Mouse (Mus musculus) heart, postnatal 36 days (tissue): ENCODE measurements around the gene Prkca. TPM values are rescaled to one million over a fixed set of nuclear protein-coding genes. Genes with fewer than 3 reads are reported as not detected.

Experiments used
- DNase-seq, 2 experiments: peaks; one replicate each; pipeline ENCODE4 v3.0.0; 2021 to 2022
- intact Hi-C: fragments of 180-260 bp; cut with DNase I; formaldehyde crosslinking; loops from one replicate; pipeline ENCODE4 v1.15.1; 2025
- microRNA-seq, 2 experiments: library from miRNA; unstranded; fragments of <30 nt; microRNA quantifications; one replicate each; pipeline ENCODE4 v1.2.0; 2021; ENCODE audit warnings: borderline number of aligned reads in 2 of 2
- total RNA-seq, 2 experiments: library from RNA; stranded (reverse); gene quantifications; 2 replicates each; pipeline ENCODE4 v1.2.3; 2021

The Prkca gene
- total RNA-seq, 2 experiments from 2014 or later, result 33.6 to 41.0 TPM

- DNase-seq, result no peak
- intact Hi-C loops, result no loop called here
Observed at GRCm38 (mm10) chr11:107929712-107930111, 414.0 kb downstream of the Prkca start.

GRCm38 (mm10) chr11:107919852-107920508 lies 423.7 kb downstream of the Prkca start:
- intact Hi-C loops, result no loop called here

GRCm38 (mm10) chr11:107917721-107918235 lies 425.9 kb downstream of the Prkca start:
- intact Hi-C loops, result no loop called here
- no peak for DNase-seq

More at GRCm38 (mm10) chr11:107919852-107920508, 423.7 kb downstream of the Prkca start:
- DNase-seq, result no peak

GRCm38 (mm10) chr11:107914634-107915226 lies 429.0 kb downstream of the Prkca start, which contains the start of gene Cacng5:
Cacng5 (minus strand) TSS chr11:107915055.
- intact Hi-C loops, result no loop called here
- DNase-seq, result no peak

- intact Hi-C loops, result no loop called here
- DNase-seq, result no peak
Observed at GRCm38 (mm10) chr11:107913317-107913716, 430.4 kb downstream of the Prkca start.

- no peak for DNase-seq
- intact Hi-C loops, result no loop called here
Observed at GRCm38 (mm10) chr11:107905364-107905763, 438.4 kb downstream of the Prkca start.

- peak; percentile 15 to 28 for DNase-seq
- intact Hi-C loops, result no loop called here
Observed at GRCm38 (mm10) chr11:107903966-107904605, 439.6 kb downstream of the Prkca start.

- DNase-seq, result no peak
- intact Hi-C loops, result no loop called here
Observed at GRCm38 (mm10) chr11:107900470-107900869, 443.3 kb downstream of the Prkca start.

- no peak for DNase-seq
- intact Hi-C loops, result no loop called here
Observed at GRCm38 (mm10) chr11:107898698-107899097, 445.0 kb downstream of the Prkca start.

- no peak for DNase-seq
- intact Hi-C loops, result no loop called here
Observed at GRCm38 (mm10) chr11:107895635-107896034, 448.1 kb downstream of the Prkca start.

GRCm38 (mm10) chr11:107891377-107891776 lies 452.4 kb downstream of the Prkca start:
- intact Hi-C loops, result no loop called here
- DNase-seq, result no peak

- intact Hi-C loops, result no loop called here
- DNase-seq, result no peak
Observed at GRCm38 (mm10) chr11:107887342-107887741, 456.4 kb downstream of the Prkca start.

Small RNAs within 50 kb of the gene (microRNA-seq; reads per million reads assigned to microRNA genes)
- gene Mir7223, result 0 reads per million in 2 experiments

Other genes starting within 250 kb of the Prkca start
- gene Apoh, start 574 bp downstream of the Prkca start, total RNA-seq, result not detected
- 10 to 100 TPM; 10.4 to 14.3 TPM for gene Cep112, start 81.3 kb upstream of the Prkca start, total RNA-seq